Mouse (Mus musculus): Measurements from ENCODE around the gene Pkp1. TPM values are rescaled to one million over a fixed set of nuclear protein-coding genes. Genes with fewer than 3 reads are reported as not detected.
A peak's percentile ranks its signal among the peaks of the same experiment; 100 is the strongest.

Pkp1 gene
- polyA plus RNA-seq, 1 experiment from 2014 or later = 0.63 TPM

DNA sequence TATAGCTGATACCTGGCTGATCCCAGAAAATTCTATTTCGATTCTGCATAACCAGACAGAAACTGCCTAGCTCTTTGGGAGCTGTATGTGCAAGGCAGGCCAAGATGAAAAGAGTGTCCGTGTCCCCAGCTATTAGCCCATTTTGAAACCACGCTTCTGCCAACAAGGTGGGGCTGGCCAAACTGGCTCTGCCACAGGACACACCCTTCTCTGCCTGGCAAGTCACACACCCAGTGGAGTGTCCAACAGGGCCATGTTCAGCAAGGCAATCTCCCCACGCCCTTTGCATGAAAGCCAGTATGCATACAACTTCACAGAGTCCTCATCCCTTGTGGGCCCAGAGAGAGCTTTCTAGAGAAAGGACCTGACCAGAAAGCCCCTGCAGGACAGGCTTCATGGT, 23.6 kb downstream of the Pkp1 start:
- WGBS = 83% methylated on average over 4 of the region's 4 CpGs
- H3K27me3 ChIP-seq (ENCODE audit: low read depth, poor library complexity, severe bottlenecking) = peaks cover 6% of the 10 kb centered on the region; the same call in 1 of the 2 replicates
- H3K36me3 ChIP-seq = no peaks in the 10 kb centered on the region
- H3K9me3 ChIP-seq (replicated peaks) = no peaks in the 10 kb centered on the region
- DNase-seq (ENCODE audit: low spot score) = no peak
- H3K4me1 ChIP-seq = 0 out of 2 replicates have a peak, but pooled peaks cover 3% of the 10 kb centered on the region
- H3K27ac ChIP-seq = no peak overlapping the region
- no peak overlapping the region for H3K4me3 ChIP-seq

DNA sequence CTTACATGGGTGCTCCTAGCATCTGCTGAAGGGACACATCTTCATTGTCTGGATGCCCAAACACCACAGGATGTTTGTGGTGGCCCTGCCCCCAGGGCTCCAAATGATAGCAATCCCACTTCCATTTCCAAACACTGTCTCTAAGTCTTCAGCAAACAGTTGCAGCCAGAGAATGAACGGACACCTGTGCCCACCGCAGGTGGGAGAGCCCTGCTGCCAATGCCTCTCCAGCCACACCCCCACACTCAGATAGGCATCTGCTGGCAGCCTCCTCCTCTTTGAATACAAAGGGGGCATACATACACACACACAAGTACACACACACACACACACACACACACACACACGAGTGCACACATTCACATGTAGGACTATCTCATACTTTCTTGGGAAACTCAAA, 25.6 kb downstream of the Pkp1 start:
- no peak overlapping the region for H3K4me3 ChIP-seq
- H3K36me3 ChIP-seq = no peaks in the 10 kb centered on the region
- 95% methylated on average over 3 of the region's 3 CpGs for WGBS

DNA sequence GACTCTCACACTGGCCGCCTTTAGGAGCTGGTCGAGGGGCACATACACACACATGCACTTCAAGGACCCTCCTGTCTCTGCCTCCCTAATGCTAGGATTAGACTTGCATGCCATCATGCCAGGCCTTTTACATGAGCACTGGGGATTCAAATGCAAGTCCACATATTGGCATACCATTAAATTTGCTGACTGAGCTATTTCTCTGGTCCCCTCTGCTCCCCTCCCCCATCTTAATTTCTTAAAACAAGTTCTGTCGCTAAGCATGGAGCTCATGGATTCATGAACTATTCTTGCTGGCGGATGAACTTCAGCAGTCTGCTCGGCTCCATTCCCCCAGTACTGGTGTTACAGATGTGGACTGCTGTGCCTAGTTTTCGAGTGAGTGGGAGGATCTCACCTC, 26.2 kb downstream of the Pkp1 start:
- 82% methylated on average over 6 of the region's 6 CpGs for WGBS
- Histone ChIP-seq H3K9me3 (replicated peaks) (no peaks in the 10 kb centered on the region), H3K27me3 (ENCODE audit: low read depth, poor library complexity, severe bottlenecking) (peaks cover 7% of the 10 kb centered on the region; the same call in 1 of the 2 replicates), H3K36me3 (no peaks in the 10 kb centered on the region), H3K4me3 (no peak overlapping the region), H3K4me1 (peaks cover 7% of the 10 kb centered on the region; the same call in 1 of the 2 replicates), H3K27ac (no peak overlapping the region)
- DNase-seq (ENCODE audit: low spot score) = no peak

More for the DNA sequence above, 25.6 kb downstream of the Pkp1 start:
- no peak for DNase-seq (ENCODE audit: low spot score)
- Histone ChIP-seq H3K27ac (no peak overlapping the region), H3K9me3 (replicated peaks) (no peaks in the 10 kb centered on the region), H3K27me3 (ENCODE audit: low read depth, poor library complexity, severe bottlenecking) (peaks cover 7% of the 10 kb centered on the region; the same call in 1 of the 2 replicates), H3K4me1 (peaks cover 7% of the 10 kb centered on the region; the same call in 1 of the 2 replicates)

- Histone ChIP-seq H3K36me3 (no peaks in the 10 kb centered on the region), H3K27me3 (ENCODE audit: low read depth, poor library complexity, severe bottlenecking) (peaks cover 7% of the 10 kb centered on the region; the same call in 1 of the 2 replicates), H3K4me1 (peaks cover 7% of the 10 kb centered on the region; the same call in 1 of the 2 replicates), H3K9me3 (replicated peaks) (no peaks in the 10 kb centered on the region), H3K27ac (no peak overlapping the region), H3K4me3 (no peak overlapping the region)
- WGBS = 78% methylated on average over 6 of the region's 6 CpGs
- no peak for DNase-seq (ENCODE audit: low spot score)
These were observed 26.8 kb downstream of the Pkp1 start for GRCm38 (mm10) chr1:135892233-135892632.

- no peaks in the 10 kb centered on the region for H3K9me3 ChIP-seq (replicated peaks)
- H3K4me3 ChIP-seq = no peak overlapping the region
- peaks cover 7% of the 10 kb centered on the region; the same call in 1 of the 2 replicates for H3K4me1 ChIP-seq
- no peak overlapping the region for H3K27ac ChIP-seq
- no peaks in the 10 kb centered on the region for H3K36me3 ChIP-seq
- DNase-seq (ENCODE audit: low spot score) = no peak
- H3K27me3 ChIP-seq (ENCODE audit: low read depth, poor library complexity, severe bottlenecking) = peaks cover 7% of the 10 kb centered on the region; the same call in 1 of the 2 replicates
- WGBS = 76% methylated on average over 11 of the region's 11 CpGs
These were observed 27.4 kb downstream of the Pkp1 start for GRCm38 (mm10) chr1:135891424-135892216.

DNA sequence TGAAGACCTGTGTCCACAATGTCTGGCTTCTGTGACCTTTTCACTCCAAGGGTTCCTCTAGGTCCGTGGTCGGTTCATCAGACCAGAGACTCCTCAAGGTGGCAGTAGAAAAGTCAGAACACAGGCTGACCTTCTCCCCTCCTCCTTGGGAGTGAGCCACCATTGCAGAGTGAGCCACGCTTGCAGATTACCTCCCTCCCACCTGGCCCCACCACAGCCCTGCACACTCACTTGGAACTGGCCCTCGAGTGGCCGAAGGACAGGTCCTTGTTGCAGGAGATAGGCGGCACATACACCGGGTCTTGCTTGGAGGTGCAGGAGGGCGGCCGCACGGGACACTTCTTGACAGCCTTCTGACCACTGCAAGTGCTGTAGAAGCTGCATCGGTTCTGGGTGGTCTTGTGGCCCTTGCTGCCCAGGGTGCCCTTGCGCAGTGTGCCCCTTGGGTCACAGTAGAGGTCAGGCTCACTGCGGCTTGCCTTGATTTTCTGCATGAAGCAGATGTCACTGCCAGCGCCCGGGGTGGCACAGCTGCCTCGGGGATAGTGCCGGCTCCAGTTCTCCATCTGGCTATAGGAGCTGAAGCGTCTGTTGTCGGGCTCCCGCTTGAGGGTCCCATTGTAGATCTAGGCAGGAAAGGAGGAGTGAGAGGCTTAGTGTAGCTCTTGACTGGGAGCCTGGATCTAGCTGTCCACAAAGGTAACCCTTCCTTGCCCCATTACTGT, 29.4 kb downstream of the Pkp1 start:
- H3K27ac ChIP-seq = no peak overlapping the region
- H3K9me3 ChIP-seq (replicated peaks) = no peaks in the 10 kb centered on the region
- no peaks in the 10 kb centered on the region for H3K36me3 ChIP-seq
- peaks cover 7% of the 10 kb centered on the region; the same call in 1 of the 2 replicates for H3K27me3 ChIP-seq (ENCODE audit: low read depth, poor library complexity, severe bottlenecking)
- H3K4me1 ChIP-seq = peaks cover 7% of the 10 kb centered on the region; the same call in 1 of the 2 replicates
- WGBS = 84% methylated on average over 20 of the region's 20 CpGs
- H3K4me3 ChIP-seq = no peak overlapping the region
- DNase-seq (ENCODE audit: low spot score) = no peak

DNA sequence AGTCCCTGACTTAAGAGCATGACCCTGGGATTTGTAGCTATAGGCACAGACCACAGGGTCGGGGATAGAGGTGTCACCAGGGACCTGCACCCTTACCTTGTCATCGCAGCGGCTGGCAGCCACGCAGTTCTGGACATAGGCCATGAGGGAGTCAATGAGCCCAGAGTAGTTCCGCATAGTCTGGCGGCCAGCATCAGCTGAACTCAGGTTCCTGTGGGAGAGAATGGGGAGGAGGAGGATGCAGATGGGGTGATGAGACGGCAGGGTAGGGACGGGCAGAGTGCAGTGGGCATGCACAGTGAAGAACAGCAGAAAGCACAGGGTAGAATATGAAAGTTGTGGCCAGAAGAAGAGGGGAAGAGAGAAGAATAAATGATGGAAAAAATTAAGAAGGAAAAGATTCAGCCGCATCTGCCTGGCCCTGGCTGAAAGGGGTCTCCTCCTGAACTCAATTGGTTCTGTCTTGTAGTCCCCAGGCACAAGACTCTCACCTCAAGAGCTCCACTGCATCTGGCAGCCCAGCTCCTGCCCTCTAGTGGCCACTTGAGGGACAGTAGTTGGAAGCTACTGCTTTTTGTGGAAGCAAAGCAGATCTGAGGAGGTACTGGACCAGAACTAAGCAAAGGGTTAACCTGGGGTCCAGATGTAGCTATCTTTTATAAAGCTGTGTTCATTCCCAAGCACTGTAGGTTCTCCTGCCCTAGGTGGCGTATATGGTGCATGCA, 36.5 kb downstream of the Pkp1 start:
- no peak overlapping the region for H3K4me3 ChIP-seq
- no peaks in the 10 kb centered on the region for H3K36me3 ChIP-seq
- H3K4me1 ChIP-seq = no peaks in the 10 kb centered on the region
- 72% methylated on average over 10 of the region's 10 CpGs for WGBS
- 0 out of 2 replicates have a peak, but pooled peaks cover 3% of the 10 kb centered on the region for H3K27me3 ChIP-seq (ENCODE audit: low read depth, poor library complexity, severe bottlenecking)
- no peaks in the 10 kb centered on the region for H3K9me3 ChIP-seq (replicated peaks)
- peak; percentile 70 for DNase-seq (ENCODE audit: low spot score)
- no peak overlapping the region for H3K27ac ChIP-seq

DNA sequence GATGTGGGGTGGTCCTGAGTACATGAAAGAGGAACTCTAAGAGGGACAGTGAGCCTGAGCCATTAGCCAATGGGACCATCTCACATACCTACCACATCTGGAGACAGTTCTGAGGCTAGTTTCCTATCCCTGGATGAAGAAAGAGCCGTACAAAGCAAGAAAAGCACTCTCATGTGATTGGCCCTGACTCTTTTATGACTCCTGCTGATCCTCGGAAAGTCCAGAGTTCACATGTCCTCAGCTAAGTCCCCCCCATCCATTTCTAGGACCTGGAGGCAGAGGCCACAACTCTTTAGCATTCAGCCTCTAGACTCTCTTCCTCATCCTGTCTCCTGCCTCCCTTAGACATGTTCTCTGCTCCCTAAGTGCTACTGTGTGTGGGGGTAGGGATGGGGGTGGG, 41.8 kb downstream of the Pkp1 start:
- 57% methylated on average over 2 of the region's 2 CpGs for WGBS
- Histone ChIP-seq H3K4me3 (no peak overlapping the region), H3K27me3 (ENCODE audit: low read depth, poor library complexity, severe bottlenecking) (0 out of 2 replicates have a peak, but pooled peaks cover 3% of the 10 kb centered on the region), H3K27ac (no peak overlapping the region), H3K36me3 (no peaks in the 10 kb centered on the region), H3K9me3 (replicated peaks) (no peaks in the 10 kb centered on the region), H3K4me1 (no peaks in the 10 kb centered on the region)
- DNase-seq (ENCODE audit: low spot score) = no peak

DNA sequence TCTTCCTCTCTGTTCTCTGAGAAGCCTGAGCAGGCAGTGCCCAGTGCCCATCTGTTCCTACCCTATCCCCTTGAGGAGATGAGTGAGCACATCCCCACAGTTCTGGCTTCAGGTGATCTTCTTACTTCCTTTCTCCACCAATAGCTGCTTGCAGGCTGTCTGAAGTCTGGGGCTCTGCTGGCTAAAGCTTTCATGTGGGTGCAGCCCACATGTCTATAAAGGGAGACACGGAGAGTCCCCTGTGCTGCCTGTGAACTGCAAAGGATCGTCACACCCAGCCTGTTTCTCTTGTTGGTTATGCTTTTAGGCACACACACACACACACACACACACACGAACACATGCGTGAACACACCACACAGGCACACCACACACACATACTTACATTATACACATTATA, 46.0 kb downstream of the Pkp1 start:
- H3K4me1 ChIP-seq = no peaks in the 10 kb centered on the region
- no peak overlapping the region for H3K27ac ChIP-seq
- no peak for DNase-seq (ENCODE audit: low spot score)
- no peaks in the 10 kb centered on the region for H3K36me3 ChIP-seq
- no peak overlapping the region for H3K4me3 ChIP-seq
- no peaks in the 10 kb centered on the region for H3K27me3 ChIP-seq (ENCODE audit: low read depth, poor library complexity, severe bottlenecking)
- WGBS = 85% methylated on average over 4 of the region's 4 CpGs
- H3K9me3 ChIP-seq (replicated peaks) = no peaks in the 10 kb centered on the region

- H3K9me3 ChIP-seq (replicated peaks) = no peaks in the 10 kb centered on the region
- no peaks in the 10 kb centered on the region for H3K36me3 ChIP-seq
- no peaks in the 10 kb centered on the region for H3K4me1 ChIP-seq
- DNase-seq (ENCODE audit: low spot score) = no peak
- H3K4me3 ChIP-seq = no peak overlapping the region
- 90% methylated on average over 6 of the region's 6 CpGs for WGBS
- H3K27ac ChIP-seq = no peak overlapping the region
- peaks cover 4% of the 10 kb centered on the region; the same call in 1 of the 2 replicates for H3K27me3 ChIP-seq (ENCODE audit: low read depth, poor library complexity, severe bottlenecking)
These were observed 50.4 kb downstream of the Pkp1 start for GRCm38 (mm10) chr1:135868570-135868969.

DNA sequence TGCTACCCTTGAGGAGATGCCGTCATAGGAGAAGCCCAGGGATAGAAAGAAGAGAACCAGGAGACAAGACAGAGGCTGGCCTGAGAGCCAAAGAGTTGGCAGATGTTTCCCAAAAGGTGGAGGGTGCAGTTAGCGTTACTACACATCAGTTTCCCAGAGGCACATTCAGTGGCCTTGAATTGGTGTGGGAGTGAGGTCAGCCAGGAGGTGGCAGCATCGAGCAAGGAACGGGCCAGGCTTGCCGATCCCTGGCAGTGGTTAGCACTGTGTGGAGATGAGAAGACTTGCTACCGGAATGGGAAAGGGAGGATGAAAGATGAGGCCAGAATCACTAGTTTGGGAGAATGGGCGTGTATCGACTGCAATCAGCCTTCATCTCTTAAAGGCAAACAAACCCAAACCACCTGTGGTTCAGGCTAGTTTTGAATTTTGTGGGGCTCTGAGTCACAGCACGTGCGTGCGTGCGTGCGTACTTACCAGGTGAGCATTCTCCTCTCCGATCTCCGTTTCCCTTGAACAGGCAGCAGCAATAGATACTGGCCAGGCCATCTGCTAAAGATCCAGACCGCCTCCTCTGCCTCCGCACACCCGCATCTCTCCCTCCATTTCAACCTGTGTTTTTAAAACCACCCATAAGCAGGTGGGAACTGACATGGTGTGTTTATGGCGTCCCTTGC, 53.4 kb downstream of the Pkp1 start:
- Histone ChIP-seq H3K4me3 (no peak overlapping the region), H3K36me3 (no peaks in the 10 kb centered on the region), H3K4me1 (no peaks in the 10 kb centered on the region), H3K27ac (no peak overlapping the region), H3K27me3 (ENCODE audit: low read depth, poor library complexity, severe bottlenecking) (peaks cover 4% of the 10 kb centered on the region; the same call in 1 of the 2 replicates), H3K9me3 (replicated peaks) (no peaks in the 10 kb centered on the region)
- DNase-seq (ENCODE audit: low spot score) = peak; percentile 93
- 49% methylated on average over 19 of the region's 19 CpGs for WGBS

GRCm38 (mm10) chr1:135864830-135865229, 54.2 kb downstream of the Pkp1 start:
- no peaks in the 10 kb centered on the region for H3K9me3 ChIP-seq (replicated peaks)
- no peaks in the 10 kb centered on the region for H3K4me1 ChIP-seq
- H3K4me3 ChIP-seq = no peak overlapping the region
- no peak overlapping the region for H3K27ac ChIP-seq
- no peaks in the 10 kb centered on the region for H3K36me3 ChIP-seq
- peaks cover 4% of the 10 kb centered on the region; the same call in 1 of the 2 replicates for H3K27me3 ChIP-seq (ENCODE audit: low read depth, poor library complexity, severe bottlenecking)
- DNase-seq (ENCODE audit: low spot score) = no peak
- WGBS = 90% methylated on average over 6 of the region's 6 CpGs
